ENCODE assay signal across 7 mouse cellular contexts in the genomic region with DNA sequence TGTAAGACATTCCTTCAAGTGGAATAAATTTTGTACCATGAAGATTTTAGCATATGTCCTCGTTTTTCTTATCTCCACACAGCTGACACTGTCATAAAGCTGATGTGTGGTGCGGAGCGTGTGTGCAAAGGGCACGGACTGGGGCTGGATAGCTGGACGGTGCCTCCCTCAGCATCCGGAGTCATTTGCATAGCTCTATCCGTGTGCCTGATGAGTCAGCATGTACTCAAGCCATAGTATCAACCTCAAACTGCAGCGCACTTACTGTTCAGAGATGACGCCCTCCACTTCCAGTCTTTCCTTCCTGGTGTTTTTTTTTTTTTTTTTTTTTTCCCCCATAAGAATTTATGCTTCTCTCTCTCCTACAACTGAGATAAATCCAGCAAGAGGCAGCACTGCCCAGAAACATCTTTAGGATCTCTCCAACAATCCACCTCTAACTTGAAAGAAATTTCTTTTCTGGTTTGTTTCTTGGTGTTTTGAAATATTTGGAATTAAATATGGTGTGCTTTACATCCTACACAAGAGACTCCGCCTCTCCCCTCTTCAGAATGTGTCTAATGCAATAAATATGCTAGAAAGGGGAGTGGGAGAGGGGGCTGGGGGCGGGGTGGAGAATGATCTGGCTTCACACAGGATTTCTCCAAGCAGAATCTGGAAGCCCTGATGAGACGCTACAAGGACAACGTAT. TPM values are rescaled to one million over a fixed set of nuclear protein-coding genes. Genes with fewer than 3 reads are reported as not detected.
A peak's percentile ranks its signal among the peaks of the same experiment; 100 is the strongest.
DNase-seq lines count a peak whose midpoint lies in the region; ATAC-seq lines count a peak whose summit lies in the region.

No protein-coding gene starts in this region.

- no peak overlapping the region for H3K27ac ChIP-seq in stomach, embryonic 15.5 days

- no peak overlapping the region for H3K9ac ChIP-seq in stomach, embryonic 15.5 days

- H3K9me3 ChIP-seq in stomach, embryonic 15.5 days, result no peaks in the 10 kb centered on the region

- no peaks in the 10 kb centered on the region for H3K4me1 ChIP-seq in stomach, embryonic 15.5 days

- ATAC-seq in stomach, embryonic 15.5 days (ENCODE audit: insufficient read depth, low FRiP score, low read depth), result 0 out of 2 replicates have a peak, but pooled peaks have one; percentile 41

- WGBS in stomach, embryonic 15.5 days, result 28% methylated on average over 13 of the region's 13 CpGs

- H3K36me3 ChIP-seq in stomach, embryonic 15.5 days, result no peaks in the 10 kb centered on the region

- DNase-seq in lung, postnatal 10 days, result peak; percentile 18
- no peak for DNase-seq in lung, postnatal 25 days (ENCODE audit: low spot score)
- DNase-seq in embryo, embryonic 10 days (ENCODE audit: low spot score), result peak; percentile 68
- peak; percentile 37 to 59 for DNase-seq in kidney, postnatal 4 days
- DNase-seq in cerebellum, adult 9-11 months, result no peak
- no peak for DNase-seq in ovary, postnatal 36 days (ENCODE audit: low spot score)

- no peaks in the 10 kb centered on the region for H3K27me3 ChIP-seq in stomach, embryonic 15.5 days (replicated peaks)

- peak overlapping the region; percentile 26; the same call in 1 of the 2 replicates for H3K4me2 ChIP-seq in stomach, embryonic 15.5 days

- H3K4me3 ChIP-seq in stomach, embryonic 15.5 days (replicated peaks), result no peak overlapping the region

RNA-seq across cellular contexts. Expression of a gene that starts 7.9 kb away (rescaled TPM):
- 138 and 140 TPM in 2 replicates for polyA plus RNA-seq in stomach, embryonic 15.5 days (2015; fragmentation: Nextera tagmentation; extraction: Ambion mirVana)

RNA-seq across cellular contexts. Expression of a gene that starts 14.7 kb away (rescaled TPM):
- polyA plus RNA-seq in stomach, embryonic 15.5 days (2015; fragmentation: Nextera tagmentation; extraction: Ambion mirVana), result 0.27 and 1.4 TPM in 2 replicates

Comparison
In these comparisons a context has a peak if more than half of its experiments do, and no peak if none do; other contexts are left out.
1. DNase-seq: peak in lung, postnatal 10 days (single experiment), embryo, embryonic 10 days (single experiment) and kidney, postnatal 4 days (2 of 2); none in lung, postnatal 25 days (single experiment), cerebellum, adult 9-11 months (single experiment) and ovary, postnatal 36 days (single experiment).